Mouse (Mus musculus): ENCODE measurements at regions not wholly inside any gene's neighbourhood (a gene's known extent, or its start where the extent isn't known, plus 50 kb on each side); places are given as distances from the start of the nearest gene placed in this dataset.

DNA sequence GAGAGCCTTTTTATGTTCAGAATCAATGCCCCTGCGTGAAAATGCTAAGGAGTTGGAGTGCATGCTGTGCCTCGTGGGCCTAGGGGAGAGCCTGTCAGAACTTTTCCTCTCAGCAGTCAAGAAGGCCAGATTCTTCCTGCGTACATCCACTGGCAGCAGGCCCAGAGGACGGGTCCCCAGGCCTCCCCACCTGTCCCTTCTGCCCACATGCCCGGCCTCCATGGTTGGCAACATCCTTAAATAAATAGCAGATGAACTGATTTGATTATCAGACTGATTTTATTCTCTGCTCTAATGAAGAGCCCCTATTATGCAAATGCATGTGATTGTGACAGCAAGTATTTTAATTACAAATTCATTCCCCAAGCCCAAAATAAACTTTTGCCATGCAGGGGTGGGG, 479.2 kb upstream of the Fam19a5 start:
- H3K27ac ChIP-seq, result no peak overlapping the region
- TF ChIP-seq CTCF (IDR thresholded peaks at IDR 0.05), result no peak
- intact Hi-C loops (cut with DNase I), result no loop called here
- DNase-seq (ENCODE audit: extremely low spot score in 1 of 2, low spot score in 2 of 2), result no peak
- H3K4me3 ChIP-seq, result no peak overlapping the region

DNA sequence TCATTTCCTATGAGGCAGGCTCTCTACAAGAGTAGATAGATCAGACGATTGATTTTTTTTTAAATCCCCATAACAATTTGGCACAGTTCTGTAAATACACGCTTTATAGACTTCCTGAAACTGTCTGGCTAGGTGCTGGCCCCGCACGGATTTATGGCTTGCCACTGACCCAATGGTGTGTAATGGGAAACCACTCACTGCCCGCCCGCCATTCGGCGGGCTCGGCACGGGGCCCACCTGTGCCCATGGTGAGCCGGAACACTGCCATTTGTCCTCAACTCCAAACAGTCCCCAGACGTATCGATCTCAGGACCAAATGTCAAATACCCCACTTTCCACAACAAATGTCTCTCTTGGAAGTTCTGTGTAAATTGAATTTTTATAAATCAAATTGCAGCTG, 475.8 kb upstream of the Fam19a5 start:
- no peak for DNase-seq (ENCODE audit: extremely low spot score in 1 of 2, low spot score in 2 of 2)
- no peak for TF ChIP-seq CTCF (IDR thresholded peaks at IDR 0.05)
- Histone ChIP-seq H3K27ac (no peak overlapping the region), H3K4me3 (no peak overlapping the region)
- intact Hi-C loops (cut with DNase I), result no loop called here

DNA sequence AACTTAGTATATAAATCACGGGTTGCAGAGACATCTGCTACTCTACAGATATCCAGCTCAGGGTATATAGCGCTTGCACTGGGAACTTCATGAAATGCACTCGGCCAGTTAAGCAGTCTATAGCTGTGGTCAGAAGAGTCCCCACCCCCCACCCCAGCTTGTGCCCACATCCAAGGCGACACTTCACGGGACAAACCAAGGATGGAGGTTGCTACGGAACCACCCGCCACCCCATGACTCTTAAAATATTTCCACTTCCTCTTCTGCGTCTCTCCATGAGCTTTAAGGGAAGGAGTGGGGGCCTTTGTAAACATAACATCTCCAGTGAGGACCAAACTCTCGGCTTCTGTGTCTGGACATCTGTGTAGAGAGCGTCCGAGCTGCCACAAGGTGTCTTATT, 469.5 kb upstream of the Fam19a5 start:
- intact Hi-C loops (cut with DNase I), result no loop called here
- TF ChIP-seq CTCF (IDR thresholded peaks at IDR 0.05), result no peak
- no peak overlapping the region for H3K4me3 ChIP-seq
- no peak for DNase-seq (ENCODE audit: extremely low spot score in 1 of 2, low spot score in 2 of 2)
- H3K27ac ChIP-seq, result no peak overlapping the region

DNA sequence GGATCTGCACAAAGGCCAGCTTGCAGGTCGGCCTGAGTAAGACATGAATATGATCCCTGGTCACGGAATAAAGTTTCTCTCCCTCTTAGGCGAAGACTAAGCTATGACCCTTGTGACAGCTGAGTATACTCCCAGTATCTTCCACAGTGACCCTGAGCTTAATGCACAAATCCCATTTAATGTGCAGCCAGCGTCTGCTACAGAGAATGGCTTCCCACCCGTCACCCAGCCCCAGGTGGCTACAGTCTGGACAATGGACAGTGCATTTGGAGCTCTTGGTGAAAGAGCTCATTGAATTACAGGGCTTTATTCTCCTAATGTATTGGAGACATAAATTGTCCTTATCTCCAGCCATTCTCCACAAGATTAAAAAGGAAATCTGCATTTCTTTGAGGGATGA, 454.3 kb upstream of the Fam19a5 start:
- DNase-seq (ENCODE audit: extremely low spot score in 1 of 2, low spot score in 2 of 2), result no peak
- Histone ChIP-seq H3K27ac (no peak overlapping the region), H3K4me3 (no peak overlapping the region)
- intact Hi-C loops (cut with DNase I), result no loop called here
- no peak for TF ChIP-seq CTCF (IDR thresholded peaks at IDR 0.05)

DNA sequence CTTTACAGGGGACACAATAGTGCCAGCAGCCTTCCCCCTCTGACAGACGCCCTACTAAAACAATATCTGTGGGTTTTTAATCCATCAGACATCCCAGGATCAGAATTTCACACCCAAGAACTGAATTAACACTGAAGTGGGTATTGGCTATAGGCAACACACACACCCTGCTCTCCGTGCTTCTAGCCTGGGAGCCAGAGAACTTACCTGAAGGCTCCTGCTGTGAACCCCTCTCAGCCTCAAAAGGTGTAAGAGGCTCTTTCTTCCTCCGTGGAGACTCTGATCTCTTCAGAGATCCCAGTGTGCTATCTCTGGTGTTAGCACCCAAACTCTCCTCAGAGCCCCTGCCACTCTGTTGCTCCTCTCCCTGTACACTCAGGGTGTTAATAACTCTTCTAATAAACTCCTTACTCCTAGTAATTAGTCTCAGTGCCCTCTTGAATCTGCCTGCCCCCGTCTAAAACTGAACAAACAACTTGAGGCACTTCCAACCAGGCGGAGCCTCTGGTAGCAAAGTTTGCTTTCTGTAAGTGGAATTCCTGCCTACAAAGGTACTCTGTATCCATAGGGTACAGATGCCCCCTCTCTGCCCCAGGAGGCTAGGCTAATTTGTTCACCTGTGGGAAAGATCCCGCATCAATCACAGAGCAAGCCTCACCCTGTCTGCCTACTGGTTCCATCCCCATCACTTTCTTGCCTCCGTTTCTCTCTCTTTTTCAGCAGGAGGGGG, 452.9 kb upstream of the Fam19a5 start:
- no peak for TF ChIP-seq CTCF (IDR thresholded peaks at IDR 0.05)
- DNase-seq (ENCODE audit: extremely low spot score in 1 of 2, low spot score in 2 of 2), result no peak
- Histone ChIP-seq H3K27ac (no peak overlapping the region), H3K4me3 (no peak overlapping the region)
- intact Hi-C loops (cut with DNase I), result no loop called here

DNA sequence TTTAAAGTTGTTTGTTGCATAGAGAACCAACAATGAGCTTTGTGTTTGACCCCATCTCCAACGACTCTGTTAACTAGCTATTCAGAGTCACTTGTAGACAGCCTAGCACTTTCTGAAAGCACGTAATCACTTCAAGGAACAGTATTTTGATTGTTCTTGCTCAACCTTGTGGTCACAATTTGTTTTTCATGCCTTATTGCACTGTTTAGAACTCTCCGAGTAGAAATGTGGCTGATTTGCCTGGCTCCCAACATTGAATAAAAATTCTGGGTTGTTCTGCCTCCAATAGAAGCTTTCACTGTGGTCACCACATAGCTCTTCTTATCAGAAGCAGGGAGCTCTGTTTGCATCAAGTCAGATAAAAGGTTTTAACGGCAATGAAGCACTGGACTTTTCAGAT, 446.9 kb upstream of the Fam19a5 start:
- no peak overlapping the region for H3K4me3 ChIP-seq
- DNase-seq (ENCODE audit: extremely low spot score in 1 of 2, low spot score in 2 of 2), result no peak
- H3K27ac ChIP-seq, result no peak overlapping the region
- intact Hi-C loops (cut with DNase I), result no loop called here
- TF ChIP-seq CTCF (IDR thresholded peaks at IDR 0.05), result no peak

DNA sequence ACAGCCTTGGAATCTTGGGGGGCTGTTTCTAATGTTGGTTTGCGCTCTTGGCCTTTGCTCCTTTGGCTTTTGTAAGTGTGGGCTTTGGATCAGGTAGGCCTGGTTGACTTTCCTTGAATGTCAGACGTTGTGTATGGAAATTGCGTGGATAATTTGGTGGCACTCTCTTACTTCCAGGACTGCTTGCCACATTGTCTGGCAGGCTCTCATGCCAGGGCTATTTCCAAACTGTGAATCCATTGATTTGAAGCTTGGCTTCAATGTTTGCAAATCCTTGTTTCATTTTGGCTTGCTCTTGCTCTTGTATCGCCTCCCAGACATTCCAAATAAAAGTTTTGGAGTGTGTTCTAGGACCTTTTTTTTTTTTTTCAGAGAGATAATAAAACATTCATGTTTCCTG, 443.0 kb upstream of the Fam19a5 start:
- Histone ChIP-seq H3K4me3 (no peak overlapping the region), H3K27ac (no peak overlapping the region)
- TF ChIP-seq CTCF (IDR thresholded peaks at IDR 0.05), result no peak
- intact Hi-C loops (cut with DNase I), result no loop called here
- no peak for DNase-seq (ENCODE audit: extremely low spot score in 1 of 2, low spot score in 2 of 2)

DNA sequence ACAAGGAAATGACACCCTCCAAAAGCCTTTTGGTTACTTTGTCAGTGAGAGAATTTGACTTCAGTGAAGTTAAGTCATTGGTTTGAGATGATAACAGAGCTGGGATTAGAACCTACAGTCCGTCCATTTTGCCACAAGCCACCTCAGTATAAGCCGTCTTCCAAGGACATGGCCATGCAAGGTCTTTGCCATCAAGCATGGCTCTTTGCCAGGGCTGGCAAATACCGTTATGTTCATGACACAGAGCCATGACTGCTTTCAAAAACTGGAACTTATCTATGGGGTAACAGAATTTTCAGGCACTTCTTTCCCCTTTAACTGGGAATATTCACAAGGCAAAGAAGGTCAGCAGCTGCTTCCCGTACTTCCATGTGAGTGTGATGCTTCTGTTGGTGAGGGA, 441.9 kb upstream of the Fam19a5 start:
- intact Hi-C loops (cut with DNase I), result no loop called here
- TF ChIP-seq CTCF (IDR thresholded peaks at IDR 0.05), result no peak
- DNase-seq (ENCODE audit: extremely low spot score in 1 of 2, low spot score in 2 of 2), result no peak
- no peak overlapping the region for H3K27ac ChIP-seq
- H3K4me3 ChIP-seq, result no peak overlapping the region

DNA sequence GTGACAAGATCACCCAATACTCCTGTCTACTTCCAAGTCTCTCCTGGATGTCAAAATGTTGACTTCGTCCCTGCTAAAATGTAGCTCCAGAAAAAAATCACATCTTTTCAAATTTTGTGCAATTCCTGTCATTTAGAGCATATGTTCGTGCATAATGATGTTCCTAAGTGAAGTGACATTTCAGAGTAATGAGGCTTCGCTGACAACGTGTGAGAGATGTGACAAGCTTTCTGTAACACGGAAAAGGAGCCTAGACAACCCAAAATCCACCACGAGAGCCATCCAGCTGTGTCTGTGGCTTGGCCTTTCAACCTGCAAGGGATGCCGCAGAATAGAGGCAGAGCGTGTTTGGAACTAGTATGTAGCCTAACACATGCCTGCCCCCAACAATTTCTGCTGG, 438.1 kb upstream of the Fam19a5 start:
- no peak overlapping the region for H3K4me3 ChIP-seq
- no peak for DNase-seq (ENCODE audit: extremely low spot score in 1 of 2, low spot score in 2 of 2)
- no peak for TF ChIP-seq CTCF (IDR thresholded peaks at IDR 0.05)
- no peak overlapping the region for H3K27ac ChIP-seq
- intact Hi-C loops (cut with DNase I), result no loop called here

DNA sequence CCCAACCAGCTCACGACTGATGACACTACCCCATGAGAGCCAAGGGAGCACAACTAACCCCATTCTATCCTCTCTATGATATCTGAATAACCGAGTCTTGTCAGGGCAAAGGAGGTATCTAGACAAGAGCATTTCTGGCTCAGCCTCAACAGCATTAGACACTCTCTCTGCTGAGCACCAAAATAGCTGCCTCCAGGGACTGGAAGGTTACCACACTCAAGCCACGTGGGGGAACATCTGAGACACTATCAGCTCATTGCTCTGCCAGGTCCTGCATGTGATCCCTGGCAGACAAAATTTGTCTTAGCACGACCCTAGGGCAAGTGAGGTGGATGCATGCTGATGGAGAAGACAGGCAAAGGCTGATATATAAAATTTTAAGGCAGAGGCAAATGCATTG, 436.4 kb upstream of the Fam19a5 start:
- H3K27ac ChIP-seq, result no peak overlapping the region
- DNase-seq (ENCODE audit: extremely low spot score in 1 of 2, low spot score in 2 of 2), result no peak
- H3K4me3 ChIP-seq, result no peak overlapping the region
- intact Hi-C loops (cut with DNase I), result no loop called here
- no peak for TF ChIP-seq CTCF (IDR thresholded peaks at IDR 0.05)

DNA sequence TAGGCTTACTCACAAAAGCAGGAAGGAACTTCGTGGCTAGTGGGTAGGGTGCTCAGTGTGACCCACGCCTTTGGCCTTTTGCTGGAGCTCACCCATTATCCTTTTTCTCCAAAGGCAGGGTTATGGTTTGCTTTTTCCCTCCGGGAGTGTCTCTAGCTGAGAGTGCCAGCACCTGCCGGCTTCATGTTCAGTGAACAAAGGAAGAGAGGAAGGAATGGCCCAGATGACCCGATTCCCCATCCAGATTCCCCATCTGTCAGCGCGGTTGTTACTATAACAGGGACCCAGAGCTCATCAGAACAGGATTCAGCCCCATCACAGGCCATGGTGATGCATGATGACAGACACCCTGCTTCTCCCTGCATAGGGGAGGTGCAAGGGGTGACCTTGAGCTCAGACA, 435.7 kb upstream of the Fam19a5 start:
- Histone ChIP-seq H3K4me3 (no peak overlapping the region), H3K27ac (no peak overlapping the region)
- intact Hi-C loops (cut with DNase I), result no loop called here
- no peak for TF ChIP-seq CTCF (IDR thresholded peaks at IDR 0.05)
- no peak for DNase-seq (ENCODE audit: extremely low spot score in 1 of 2, low spot score in 2 of 2)

DNA sequence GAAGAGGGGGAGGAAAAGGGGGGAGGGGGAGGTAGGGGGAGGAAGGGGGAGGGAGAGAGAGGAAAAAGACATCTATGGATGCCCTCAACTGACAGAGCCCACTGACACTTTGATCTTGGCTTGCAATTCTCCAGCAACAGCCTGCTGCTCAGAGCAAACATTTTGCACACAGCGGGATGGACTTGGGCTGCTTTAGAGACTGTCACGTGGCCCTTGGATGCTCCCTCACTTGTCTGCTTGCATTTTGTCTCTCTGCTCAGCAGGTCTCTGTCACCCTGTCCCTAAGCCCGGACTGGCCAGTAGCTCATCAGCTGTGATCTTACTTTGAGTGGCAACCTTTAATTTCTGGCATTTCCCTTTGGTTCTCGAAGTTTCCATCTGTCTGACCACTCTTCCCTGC, 421.4 kb upstream of the Fam19a5 start:
- DNase-seq (ENCODE audit: extremely low spot score in 1 of 2, low spot score in 2 of 2), result no peak
- H3K27ac ChIP-seq, result no peak overlapping the region
- H3K4me3 ChIP-seq, result no peak overlapping the region
- TF ChIP-seq CTCF (IDR thresholded peaks at IDR 0.05), result no peak
- intact Hi-C loops (cut with DNase I), result no loop called here

DNA sequence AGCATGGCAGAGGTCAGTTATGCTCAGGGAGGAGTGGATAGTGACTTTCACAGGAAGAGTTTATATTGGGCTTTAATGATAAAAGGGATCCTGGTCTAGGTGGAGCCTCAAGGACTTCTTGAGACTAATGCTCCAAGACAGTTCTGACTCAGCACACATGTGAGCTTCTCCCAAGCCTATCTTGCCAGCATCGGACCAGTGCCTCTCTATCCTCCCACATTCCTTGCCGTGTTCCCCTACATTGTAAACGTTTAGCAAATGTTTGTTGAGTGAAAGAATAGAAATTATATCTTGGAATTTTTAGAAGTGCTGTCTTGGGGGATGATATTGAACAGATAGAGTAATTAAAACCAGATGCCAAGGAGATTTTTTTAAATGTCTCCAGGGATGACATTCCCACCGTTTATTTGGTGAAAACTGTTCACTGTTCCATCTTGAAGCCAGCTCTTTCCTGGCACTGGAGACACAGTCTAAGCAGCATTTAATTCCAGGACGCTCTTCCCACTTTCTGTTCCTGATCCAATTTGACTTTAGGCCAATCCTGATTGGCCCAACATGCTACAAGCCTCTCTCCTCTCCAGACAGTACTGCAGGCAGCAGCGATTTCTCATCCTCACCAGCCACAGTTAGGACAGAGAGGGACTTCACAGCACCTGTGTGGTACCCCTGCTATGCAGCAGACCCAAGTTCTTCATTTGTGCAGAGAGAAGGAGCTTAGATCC, 418.5 kb upstream of the Fam19a5 start:
- DNase-seq (ENCODE audit: extremely low spot score in 1 of 2, low spot score in 2 of 2), result no peak

More for the DNA sequence above, 418.5 kb upstream of the Fam19a5 start:
- intact Hi-C loops (cut with DNase I), result no loop called here
- Histone ChIP-seq H3K27ac (no peak overlapping the region), H3K4me3 (no peak overlapping the region)
- no peak for TF ChIP-seq CTCF (IDR thresholded peaks at IDR 0.05)
